Mouse (Mus musculus): ENCODE results near the gene Gng12.

DNA sequence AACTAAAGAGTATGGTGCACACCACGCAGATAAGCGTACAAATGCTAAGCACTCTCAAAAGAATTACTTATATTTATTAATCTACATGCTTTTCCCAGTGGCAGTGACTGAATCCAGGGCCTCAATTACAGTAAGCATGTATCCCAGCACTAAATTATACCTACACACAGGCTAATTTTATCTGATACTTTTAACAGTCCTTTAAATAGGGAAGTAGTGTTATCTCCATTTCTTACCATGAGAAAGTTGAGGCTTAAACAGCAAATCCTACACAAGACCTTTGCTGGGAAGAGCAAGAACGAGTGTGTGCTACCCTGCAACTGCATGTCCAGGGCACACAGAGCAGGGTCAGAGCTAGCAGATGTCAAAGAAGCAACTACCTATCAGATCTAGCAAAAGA lies 113.7 kb downstream of the Gng12 start:
- no peak for TF ChIP-seq CTCF (IDR thresholded peaks at IDR 0.05; ENCODE audit: insufficient read depth, low read length)
- no peak for TF ChIP-seq POLR2A (IDR thresholded peaks at IDR 0.05; ENCODE audit: borderline replicate concordance, extremely low read depth, low read depth, low read length)

Measured in lung, adult 2 months (tissue).